Mouse (Mus musculus): ENCODE data around the gene Emc9.

DNA sequence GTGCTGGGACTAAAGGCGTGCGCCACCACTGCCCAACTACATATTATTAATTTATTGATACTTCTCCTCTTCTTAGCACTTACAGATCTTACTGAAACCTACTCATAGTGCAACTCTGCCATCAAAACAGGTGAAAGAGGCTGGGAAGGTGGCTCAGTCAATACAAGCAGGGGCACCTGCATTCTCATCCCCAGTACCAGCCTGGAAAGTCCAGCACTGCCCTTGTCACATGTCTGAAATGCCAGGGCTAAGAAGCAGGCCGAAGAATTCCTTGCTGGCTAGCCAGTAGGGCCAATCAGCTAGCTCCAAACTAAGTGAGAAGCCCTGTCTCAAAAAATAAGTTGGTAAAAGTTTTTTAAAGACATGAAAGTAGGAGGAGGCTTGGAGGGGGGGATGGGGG is 27.5 kb downstream of the Emc9 start:
- no peak for TF ChIP-seq POLR2A (IDR thresholded peaks at IDR 0.05; ENCODE audit: insufficient read length, low read depth)
- TF ChIP-seq CEBPB (IDR thresholded peaks at IDR 0.05; ENCODE audit: insufficient read depth, poor library complexity, severe bottlenecking), result no peak
- TF ChIP-seq MYOD1 (IDR thresholded peaks at IDR 0.05; ENCODE audit: control insufficient read depth in 1 of 3, insufficient read length in 2 of 3, low read depth in 2 of 3), result no peak

All from myocyte (in vitro differentiated cells).